Mouse (Mus musculus) ES-E14 (cell line): ENCODE data around the gene Gm49337.

Experiments
- HCFC1 ChIP-seq: IDR thresholded peaks from 2 replicates; pipeline ENCODE4 v1.6.1; 2012; ENCODE audit warnings: low read length, inconsistent platforms, borderline replicate concordance; ENCODE audit not compliant: insufficient read depth
- ZNF384 ChIP-seq: IDR thresholded peaks from 2 replicates; pipeline ENCODE4 v1.6.1; 2012; ENCODE audit warnings: low read depth, low read length, inconsistent platforms

- TF ChIP-seq HCFC1, result no peak
- TF ChIP-seq ZNF384, result no peak
Measured at GRCm38 (mm10) chr4:116249986-116250385, 76.8 kb downstream of the Gm49337 start.
